Mouse (Mus musculus): ENCODE measurements around the gene Stk19.
A peak's percentile ranks its signal among the peaks of the same experiment; 100 is the strongest.
"Not testable (repeated sequence)": the region's sequence is repeated elsewhere in the genome, so short reads cannot be mapped to it uniquely, and the experiment has no call there.

The Stk19 gene

DNA sequence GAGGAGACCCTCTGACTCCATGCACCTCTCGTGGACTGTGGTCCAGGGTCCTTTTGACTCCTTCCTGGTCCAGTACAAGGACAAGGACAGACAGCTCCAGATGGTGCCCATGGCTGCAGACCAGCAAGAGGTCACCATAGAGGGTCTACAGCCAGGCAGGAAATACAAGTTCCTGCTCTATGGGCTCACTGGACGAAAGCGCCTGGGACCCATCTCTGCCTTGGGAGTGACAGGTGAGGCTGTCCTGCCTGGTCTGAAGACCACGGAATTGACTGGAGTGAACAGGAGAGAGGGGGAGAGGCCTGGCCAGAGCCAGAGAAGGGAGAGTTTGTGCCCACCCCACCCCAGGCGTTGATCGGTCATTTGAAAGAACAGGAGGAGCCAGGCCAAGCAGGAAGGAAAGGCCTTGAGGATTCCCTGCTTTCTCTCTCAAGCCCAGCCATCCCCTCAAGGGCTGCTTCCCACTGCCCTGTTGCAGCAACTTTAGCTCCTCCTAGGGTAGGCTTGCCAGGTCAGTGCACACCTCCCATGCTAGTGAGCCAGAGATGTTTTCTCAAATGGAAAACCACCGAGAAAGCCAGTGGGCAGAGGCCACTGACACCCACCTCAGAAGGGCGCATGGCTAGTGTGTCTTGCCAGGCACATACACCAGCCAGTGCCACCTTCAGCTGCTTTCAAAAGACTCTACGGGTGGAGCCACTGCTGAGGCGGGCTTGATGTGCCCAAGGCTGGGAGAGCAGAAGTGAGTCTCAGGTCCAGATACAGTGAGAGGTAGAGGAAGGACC lies 39.3 kb downstream of the Stk19 start:
- DNase-seq (ENCODE audit: low spot score), result not testable (repeated sequence)

DNA sequence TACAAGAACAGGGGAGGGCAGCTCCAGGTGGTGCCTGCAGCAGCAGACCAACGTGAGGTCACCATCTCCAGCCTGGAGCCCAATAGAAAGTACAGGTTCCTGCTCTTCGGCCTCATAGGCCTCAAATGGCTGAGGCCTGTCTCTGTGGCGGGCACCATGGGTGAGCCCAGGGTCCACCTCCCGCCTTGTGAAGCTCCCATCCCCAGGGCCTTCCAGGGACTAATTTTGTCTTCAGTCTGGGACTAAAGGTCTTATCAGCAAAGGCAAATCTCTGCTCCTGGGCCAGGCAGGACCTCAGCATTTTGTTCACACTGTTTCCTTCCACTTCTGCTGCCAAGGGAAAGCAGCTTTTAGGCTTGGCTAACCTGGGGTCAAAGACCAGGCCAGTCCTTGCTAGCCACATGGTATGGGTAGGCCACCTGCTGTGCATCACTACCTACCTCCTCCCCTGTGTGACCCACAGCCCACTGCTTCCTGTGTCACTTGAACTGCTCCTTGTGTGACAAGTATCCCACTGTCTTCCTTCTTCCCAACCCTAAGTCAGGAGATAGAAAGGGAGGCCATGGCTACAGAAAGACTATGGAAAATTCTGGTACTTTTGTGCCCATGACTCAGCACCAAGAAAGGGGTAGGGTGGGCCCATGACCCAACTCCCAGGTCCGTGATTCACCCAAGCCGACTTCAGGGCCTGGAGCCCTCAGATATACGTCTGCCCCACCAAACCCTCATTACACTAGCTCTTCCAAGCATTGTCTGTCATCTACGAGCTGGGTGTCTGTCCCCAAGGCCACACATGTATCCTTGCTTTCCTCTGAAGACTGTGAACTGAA lies 40.2 kb downstream of the Stk19 start:
- no peak for DNase-seq (ENCODE audit: low spot score)

DNA sequence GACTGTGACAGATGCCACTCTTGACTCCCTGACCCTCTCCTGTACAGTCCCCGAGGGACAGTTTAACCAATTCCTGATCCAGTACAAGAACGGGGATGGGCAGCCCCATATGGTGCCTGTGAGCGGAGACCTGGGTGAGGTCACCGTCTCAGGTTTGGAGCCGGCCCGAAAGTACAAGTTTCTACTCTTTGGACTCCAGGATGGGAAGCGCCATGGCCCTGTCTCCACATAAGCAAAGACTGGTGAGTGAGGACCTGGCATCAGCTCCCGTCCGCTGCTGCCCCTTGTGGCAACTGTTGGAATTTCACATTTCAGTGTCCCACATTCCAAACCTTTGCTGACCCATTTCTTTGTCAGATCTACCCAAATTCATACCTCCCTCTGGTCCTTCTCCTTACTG lies 41.1 kb downstream of the Stk19 start:
- DNase-seq (ENCODE audit: low spot score), result peak; percentile 50

DNA sequence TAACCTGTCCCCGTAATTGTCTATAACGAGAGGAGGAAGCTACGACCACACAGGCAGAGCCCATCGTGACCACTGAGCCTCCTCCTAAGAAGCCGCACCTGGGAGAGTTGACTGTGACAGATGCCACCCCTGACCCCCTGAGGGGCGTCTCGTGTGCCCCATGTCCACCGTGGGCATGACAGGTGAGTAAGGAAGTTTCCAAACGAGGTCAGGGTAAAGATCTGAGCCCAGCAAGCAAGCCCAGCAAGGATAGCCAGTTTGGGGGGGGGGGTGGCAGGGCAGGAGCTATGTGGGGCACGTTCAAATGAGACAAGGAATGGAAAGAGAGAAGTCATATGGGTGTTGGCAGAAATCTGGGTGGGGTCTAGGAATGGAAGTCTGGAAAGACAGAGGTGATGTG lies 41.7 kb downstream of the Stk19 start:
- DNase-seq (ENCODE audit: low spot score), result no peak

DNA sequence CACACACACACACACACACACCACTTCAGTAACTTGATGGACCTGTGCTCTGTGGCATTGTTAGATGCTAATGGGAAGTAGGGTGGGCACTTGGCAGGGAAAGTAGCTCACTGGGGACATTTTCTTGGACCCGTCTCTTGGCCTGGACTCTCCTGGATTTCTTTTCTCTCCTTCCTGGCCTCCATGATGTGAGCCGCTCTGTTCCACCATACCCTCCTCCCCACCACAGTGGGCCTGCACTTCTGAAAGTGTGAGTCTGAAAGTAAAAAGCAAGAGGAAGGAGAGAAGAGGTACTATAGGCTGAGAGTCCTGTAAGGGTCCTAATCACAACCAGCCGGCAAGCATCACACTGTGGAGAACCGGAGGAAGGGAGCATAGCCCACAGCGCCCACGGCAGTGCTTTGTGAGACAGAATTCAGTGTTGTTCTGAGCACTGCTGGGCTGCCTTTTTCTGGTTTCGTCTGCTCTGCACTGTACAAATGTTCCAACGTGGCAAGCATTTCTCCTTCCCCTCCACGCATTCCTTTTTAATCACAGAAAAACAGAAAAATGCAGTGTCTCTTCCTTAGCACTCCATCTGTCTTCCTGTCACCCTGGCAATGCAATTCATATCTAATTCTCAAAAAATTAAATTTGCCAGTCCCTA lies 58.9 kb downstream of the Stk19 start:
- DNase-seq (ENCODE audit: low spot score), result peak; percentile 65
